Mouse (Mus musculus) ES-E14 (cell line): ENCODE results near the gene Fbxw5. TPM values are rescaled to one million over a fixed set of nuclear protein-coding genes. Genes with fewer than 3 reads are reported as not detected.
A peak's percentile ranks its signal among the peaks of the same experiment; 100 is the strongest.

ENCODE experiments used
- DNase-seq: peaks from one replicate; pipeline ENCODE4 v3.0.0-alpha.2; 2013; ENCODE audit warnings: low read depth, low spot score
- H3K27ac ChIP-seq: 2 replicates; pipeline ENCODE4 v1.5.1; 2012; ENCODE audit warnings: low read depth, mild to moderate bottlenecking, low read length, moderate library complexity, mixed read lengths; ENCODE audit not compliant: poor library complexity, insufficient read depth, severe bottlenecking
- H3K36me3 ChIP-seq: 2 replicates; pipeline ENCODE4 v1.6.1; 2012; ENCODE audit warnings: mild to moderate bottlenecking, low read length, moderate library complexity, mixed read lengths; ENCODE audit not compliant: control insufficient read depth, poor library complexity, insufficient read depth, severe bottlenecking
- H3K4me1 ChIP-seq, 2 experiments: fragments of 150-350 bp in 1 of 2; sonication (generic) in 1 of 2; 2 replicates each; pipeline ENCODE4 v1.6.1; 2012; ENCODE audit warnings: low read length in 2 of 2, mild to moderate bottlenecking in 1 of 2, mixed read lengths in 1 of 2; ENCODE audit not compliant: control insufficient read depth in 2 of 2, insufficient read depth in 2 of 2, poor library complexity in 1 of 2
- H3K4me3 ChIP-seq, 2 experiments: fragments of 150-350 bp in 1 of 2; sonication (generic) in 1 of 2; 2 replicates each; pipeline ENCODE4 v1.5.1; 2012; ENCODE audit warnings: low read length in 2 of 2, low read depth in 1 of 2, mild to moderate bottlenecking in 1 of 2, mixed read lengths in 1 of 2; ENCODE audit not compliant: insufficient read depth in 1 of 2, poor library complexity in 1 of 2, severe bottlenecking in 1 of 2
- H3K9ac ChIP-seq: 2 replicates; pipeline ENCODE4 v1.6.1; 2012; ENCODE audit warnings: low read depth, mild to moderate bottlenecking, low read length, mixed read lengths; ENCODE audit not compliant: poor library complexity, insufficient read depth, severe bottlenecking
- H3K9me3 ChIP-seq: fragments of 150-350 bp; sonication (generic); 2 replicates; pipeline ENCODE4 v1.6.1; 2012; ENCODE audit warnings: low read depth, mild to moderate bottlenecking, low read length; ENCODE audit not compliant: control insufficient read depth, insufficient read depth
- CHD2 ChIP-seq: IDR thresholded peaks from 2 replicates; pipeline ENCODE4 v1.6.1; 2014; ENCODE audit warnings: mild to moderate bottlenecking, low read depth, low read length, inconsistent platforms
- HCFC1 ChIP-seq: IDR thresholded peaks from 2 replicates; pipeline ENCODE4 v1.6.1; 2012; ENCODE audit warnings: low read length, inconsistent platforms, borderline replicate concordance; ENCODE audit not compliant: insufficient read depth
- MAFK ChIP-seq: IDR thresholded peaks from 2 replicates; pipeline ENCODE4 v1.6.1; 2014; ENCODE audit warnings: mild to moderate bottlenecking, low read depth, low read length, inconsistent platforms; ENCODE audit not compliant: insufficient read depth
- ZC3H11A ChIP-seq: IDR thresholded peaks from 2 replicates; pipeline ENCODE4 v1.6.1; 2012; ENCODE audit warnings: low read depth, mild to moderate bottlenecking, inconsistent platforms, low read length, borderline replicate concordance
- ZNF384 ChIP-seq: IDR thresholded peaks from 2 replicates; pipeline ENCODE4 v1.6.1; 2012; ENCODE audit warnings: low read depth, low read length, inconsistent platforms
- in situ Hi-C, 2 experiments: fragments of 600-800 bp; cut with MboI; formaldehyde crosslinking; loops; one replicate each; pipeline ENCODE4 v1.15.1; 2025; ENCODE audit warnings: low sequenced_read_pairs in 2 of 2, inconsistent platforms in 1 of 2; ENCODE audit not compliant: unreplicated experiment in 2 of 2
- total RNA-seq: library from RNA; depleted of rRNA; stranded (reverse); fragments of 300-350 nt; gene quantifications from 2 replicates; pipeline ENCODE4 v1.2.3, GENCODE M21; 2012

The Fbxw5 gene
- total RNA-seq, 1 experiment, result 24.5 TPM

- Histone ChIP-seq H3K4me1 (no peaks in the 10 kb centered on the region), H3K4me3 (no peak overlapping the region), H3K9ac (no peak overlapping the region), H3K9me3 (no peaks in the 10 kb centered on the region), H3K27ac (no peak overlapping the region), H3K36me3 (peaks cover 12% of the 10 kb centered on the region; the same call in 1 of the 2 replicates)
- TF ChIP-seq MAFK (no peak), ZC3H11A (no peak), ZNF384 (no peak), HCFC1 (no peak), CHD2 (no peak)
- DNase-seq, result no peak
- in situ Hi-C loops, result no loop called here
Observed at GRCm38 (mm10) chr2:25536531-25536930, 36.0 kb downstream of the Fbxw5 start.

DNA sequence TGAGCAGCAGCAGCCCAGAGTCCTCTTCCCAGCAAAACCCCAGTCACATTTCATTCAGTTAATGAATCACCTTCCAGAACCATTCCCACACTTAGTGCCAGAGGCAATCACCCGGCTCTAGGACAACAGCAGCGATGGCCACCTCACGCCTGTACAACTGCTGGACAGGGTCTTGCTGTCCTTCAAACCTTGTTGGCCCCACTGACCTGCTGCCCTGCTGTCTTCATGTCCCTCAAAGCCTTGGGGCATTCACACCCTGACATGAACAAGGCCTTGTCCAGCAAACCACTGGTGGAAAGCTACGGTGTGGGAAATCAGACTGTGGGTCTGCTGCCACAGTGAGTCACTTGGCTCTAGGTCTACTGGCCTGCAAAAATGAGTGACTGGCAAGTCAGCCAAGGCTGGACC lies 40.0 kb downstream of the Fbxw5 start:
- Histone ChIP-seq H3K4me3 (no peak overlapping the region), H3K36me3 (peaks cover 9% of the 10 kb centered on the region; the same call in 1 of the 2 replicates), H3K9me3 (no peaks in the 10 kb centered on the region), H3K4me1 (no peaks in the 10 kb centered on the region), H3K9ac (no peak overlapping the region), H3K27ac (no peak overlapping the region)
- in situ Hi-C loops, result no loop called here
- no peak for TF ChIP-seq HCFC1
- no peak for TF ChIP-seq ZNF384
- TF ChIP-seq CHD2, result no peak
- TF ChIP-seq ZC3H11A, result no peak
- TF ChIP-seq MAFK, result no peak
- DNase-seq, result no peak

GRCm38 (mm10) chr2:25541644-25542367 lies 41.3 kb downstream of the Fbxw5 start:
- no peak overlapping the region for H3K4me3 ChIP-seq
- H3K9me3 ChIP-seq, result no peaks in the 10 kb centered on the region
- in situ Hi-C loops, result no loop called here
- TF ChIP-seq ZNF384 (no peak), CHD2 (no peak), ZC3H11A (no peak), MAFK (no peak), HCFC1 (no peak)
- no peak overlapping the region for H3K9ac ChIP-seq
- peaks cover 6% of the 10 kb centered on the region; the same call in 1 of the 2 replicates for H3K36me3 ChIP-seq
- no peak for DNase-seq
- no peak overlapping the region for H3K27ac ChIP-seq
- peaks cover 0 to 3% of the 10 kb centered on the region in 2 experiments; a peak in 1 of 4 replicates for H3K4me1 ChIP-seq

DNA sequence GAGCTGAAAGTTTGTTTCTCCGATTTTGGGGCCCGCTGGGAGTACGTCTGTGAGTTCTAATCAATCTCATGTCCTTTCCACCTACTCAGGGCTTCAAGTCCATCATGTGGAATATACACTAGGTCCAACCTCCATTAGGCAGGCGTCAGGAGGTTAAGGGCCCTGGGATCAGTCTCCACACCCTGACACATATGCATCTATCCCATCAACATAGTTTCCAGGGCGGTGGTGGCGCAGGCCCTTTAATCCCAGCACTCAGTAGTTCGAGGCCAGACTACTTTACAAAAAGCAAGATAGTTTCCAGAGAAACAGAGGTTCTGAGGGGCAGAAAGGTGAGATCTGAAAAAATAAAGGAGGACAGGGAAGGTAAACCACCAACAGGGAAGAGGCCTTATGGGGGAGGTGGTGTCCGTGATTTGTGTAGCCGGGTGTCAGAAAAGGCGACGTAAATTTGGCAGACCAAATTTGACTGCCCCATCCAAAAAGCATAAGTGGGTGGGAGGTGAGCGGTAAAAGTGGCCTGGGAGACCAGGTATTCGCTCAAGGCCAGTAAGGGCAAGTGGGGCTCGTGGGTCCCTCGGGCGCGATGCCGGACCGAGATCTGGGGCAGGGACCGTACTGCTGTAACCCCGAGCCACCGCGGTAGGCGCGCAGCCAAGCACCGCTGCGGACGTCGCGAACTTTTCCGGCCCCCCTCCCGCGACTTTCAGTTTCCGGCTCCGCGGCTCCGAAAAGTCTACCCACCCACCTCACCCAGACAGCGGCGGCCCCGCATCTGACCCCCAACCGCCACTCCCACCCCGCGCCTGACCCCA lies 45.7 kb downstream of the Fbxw5 start:
- H3K4me1 ChIP-seq, result peaks cover 0 to 3% of the 10 kb centered on the region in 2 experiments; a peak in 1 of 4 replicates
- H3K4me3 ChIP-seq, result peak overlapping the region; percentile 78
- peak overlapping the region; percentile 83 for H3K9ac ChIP-seq
- in situ Hi-C loops, result no loop called here
- H3K9me3 ChIP-seq, result no peaks in the 10 kb centered on the region
- no peak for DNase-seq
- H3K36me3 ChIP-seq, result no peaks in the 10 kb centered on the region
- H3K27ac ChIP-seq, result no peak overlapping the region; the same call in 1 of the 2 replicates
- TF ChIP-seq HCFC1 (no peak), MAFK (no peak), ZNF384 (no peak), CHD2 (no peak), ZC3H11A (no peak)
